Mouse (Mus musculus) forebrain, embryonic 15.5 days (tissue): Measurements from ENCODE around the gene Eme2. TPM values are rescaled to one million over a fixed set of nuclear protein-coding genes. Genes with fewer than 3 reads are reported as not detected.

Source experiments
- ATAC-seq: fragments of 200-750 bp; cut with Nextera tagmentation; replicated peaks from 2 replicates; pipeline ENCODE4 v1.8.0; 2017; ENCODE audit warnings: mild to moderate bottlenecking, moderate TSS enrichment, moderate library complexity
- H3K27ac ChIP-seq: fragments of 300-500 bp; sonication (generic); replicated peaks from 2 replicates; pipeline ENCODE4 v1.5.1; 2015; ENCODE audit warnings: mild to moderate bottlenecking, inconsistent platforms
- H3K27me3 ChIP-seq: fragments of 300-500 bp; sonication (generic); 2 replicates; pipeline ENCODE4 v1.6.1; 2015; ENCODE audit warnings: inconsistent platforms
- H3K36me3 ChIP-seq: fragments of 300-500 bp; sonication (generic); 2 replicates; pipeline ENCODE4 v1.6.1; 2015; ENCODE audit warnings: mild to moderate bottlenecking, inconsistent platforms
- H3K4me1 ChIP-seq: fragments of 300-500 bp; sonication (generic); 2 replicates; pipeline ENCODE4 v1.6.1; 2015; ENCODE audit warnings: inconsistent platforms
- H3K4me2 ChIP-seq: fragments of 300-500 bp; sonication (generic); replicated peaks from 2 replicates; pipeline ENCODE4 v1.6.1; 2015; ENCODE audit warnings: mild to moderate bottlenecking, inconsistent platforms
- H3K4me3 ChIP-seq: fragments of 300-500 bp; sonication (generic); 2 replicates; pipeline ENCODE4 v1.5.1; 2015; ENCODE audit warnings: mild to moderate bottlenecking, inconsistent platforms
- H3K9ac ChIP-seq: fragments of 300-500 bp; sonication (generic); replicated peaks from 2 replicates; pipeline ENCODE4 v1.6.1; 2015; ENCODE audit warnings: mild to moderate bottlenecking, inconsistent platforms
- H3K9me3 ChIP-seq: fragments of 300-500 bp; sonication (generic); 2 replicates; pipeline ENCODE4 v1.6.1; 2016; ENCODE audit warnings: inconsistent platforms
- WGBS: fragments of 180-500 bp; shearing (Covaris S2); methylation state at CpG from one replicate; pipeline ENCODE4 v1.1.7; 2015; ENCODE audit warnings: mixed read lengths; 5-methylcytosine and 5-hydroxymethylcytosine counted together
- polyA plus RNA-seq: library from polyadenylated mRNA; unstranded; fragments of >200 nt; fragmentation: Nextera tagmentation; extraction: Ambion mirVana; gene quantifications from 2 replicates; pipeline ENCODE4 v1.2.1, GENCODE M21; 2015

Eme2 gene
- polyA plus RNA-seq, 1 experiment from 2014 or later, result 34.6 TPM

DNA sequence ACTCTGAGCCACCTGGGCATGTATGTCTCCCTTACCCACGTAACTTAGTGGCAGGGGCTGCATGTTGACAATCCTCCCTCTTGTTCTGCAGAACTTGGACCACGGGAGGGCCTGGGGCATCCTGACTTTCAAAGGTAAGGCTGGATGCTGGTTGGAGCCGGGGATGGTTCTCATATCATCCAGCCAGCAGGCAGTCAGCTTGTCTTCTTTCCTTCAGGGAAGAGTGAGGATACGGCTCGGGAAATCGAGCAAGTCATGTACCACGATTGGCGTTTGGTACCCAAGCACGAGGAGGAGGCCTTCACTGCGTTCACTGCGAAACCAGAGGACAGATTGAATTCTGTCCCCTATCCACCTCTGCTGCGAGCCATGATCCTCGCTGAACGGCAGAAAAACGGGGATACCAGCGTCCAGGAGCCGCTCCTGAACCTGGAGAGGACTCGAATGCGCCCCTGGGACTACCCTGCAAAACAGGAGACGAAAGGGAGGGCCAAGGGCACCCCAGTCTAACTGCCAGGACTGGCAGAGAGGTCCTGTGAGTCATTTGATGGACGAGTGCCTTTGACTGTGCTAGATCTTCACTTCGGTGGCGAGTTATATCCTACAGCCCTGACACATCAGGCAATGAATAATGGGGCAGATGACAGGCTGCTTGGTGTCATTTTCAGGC is 819 bp upstream of the Eme2 start:
- Histone ChIP-seq H3K27me3 (no peaks in the 10 kb centered on the region), H3K36me3 (peaks cover 55% of the 10 kb centered on the region), H3K4me2 (peak overlapping the region; percentile 96), H3K27ac (peak overlapping the region; percentile 81), H3K4me3 (peak overlapping the region; percentile 59), H3K4me1 (peaks cover 37% of the 10 kb centered on the region), H3K9ac (peak overlapping the region; percentile 83), H3K9me3 (no peaks in the 10 kb centered on the region)
- WGBS, result 13% methylated on average over 23 of the region's 23 CpGs
- 0 out of 2 replicates have a peak, but pooled peaks have one; percentile 1 for ATAC-seq

GRCm38 (mm10) chr17:24894061-24894994 is 559 bp downstream of the Eme2 start:
- peaks cover 37% of the 10 kb centered on the region for H3K4me1 ChIP-seq
- peak overlapping the region; percentile 83 for H3K9ac ChIP-seq
- peak overlapping the region; percentile 96 for H3K4me2 ChIP-seq
- ATAC-seq, result peak; percentile 23; the same call in 1 of the 2 replicates
- H3K36me3 ChIP-seq, result peaks cover 50% of the 10 kb centered on the region
- H3K27ac ChIP-seq, result peak overlapping the region; percentile 81
- 12% methylated on average over 31 of the region's 31 CpGs for WGBS
- H3K9me3 ChIP-seq, result no peaks in the 10 kb centered on the region
- H3K4me3 ChIP-seq, result peak overlapping the region; percentile 59
- no peaks in the 10 kb centered on the region for H3K27me3 ChIP-seq

DNA sequence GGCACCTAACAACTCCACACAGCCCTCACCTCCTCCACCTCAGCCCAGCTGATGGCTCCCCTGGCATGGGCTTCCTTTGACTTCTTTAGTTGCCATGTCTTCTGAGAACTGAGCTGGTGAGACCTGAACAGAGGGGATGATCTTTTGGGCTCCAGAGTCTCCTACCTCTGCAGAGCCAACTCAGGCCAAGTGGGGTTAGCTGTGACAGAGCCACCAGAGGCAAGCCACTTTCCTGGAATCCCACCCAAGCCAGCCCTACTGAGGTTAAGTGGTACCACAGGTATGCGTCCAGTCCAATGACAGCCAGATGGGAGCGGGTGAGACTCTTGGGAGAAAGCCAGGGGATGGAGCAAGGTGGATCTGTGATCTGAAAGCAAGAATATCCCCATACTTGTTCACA is 1.6 kb downstream of the Eme2 start:
- Histone ChIP-seq H3K9ac (no peak overlapping the region), H3K4me2 (no peak overlapping the region), H3K4me3 (0 out of 2 replicates have a peak overlapping the region, but pooled peaks have one; percentile 59), H3K36me3 (peaks cover 47% of the 10 kb centered on the region), H3K27ac (no peak overlapping the region), H3K9me3 (no peaks in the 10 kb centered on the region), H3K27me3 (no peaks in the 10 kb centered on the region), H3K4me1 (peaks cover 47% of the 10 kb centered on the region)
- no peak for ATAC-seq
- WGBS, result 97% methylated on average over 2 of the region's 2 CpGs

GRCm38 (mm10) chr17:24892785-24893184 is 2.1 kb downstream of the Eme2 start:
- no peak for ATAC-seq
- H3K36me3 ChIP-seq, result peaks cover 44% of the 10 kb centered on the region
- no peaks in the 10 kb centered on the region for H3K9me3 ChIP-seq
- H3K27me3 ChIP-seq, result no peaks in the 10 kb centered on the region
- H3K27ac ChIP-seq, result no peak overlapping the region
- H3K4me1 ChIP-seq, result peaks cover 49% of the 10 kb centered on the region
- H3K4me3 ChIP-seq, result no peak overlapping the region
- 89% methylated on average over 12 of the region's 12 CpGs for WGBS
- no peak overlapping the region for H3K4me2 ChIP-seq
- no peak overlapping the region for H3K9ac ChIP-seq

- H3K36me3 ChIP-seq, result peaks cover 44% of the 10 kb centered on the region
- WGBS, result 89% methylated on average over 13 of the region's 13 CpGs
- H3K9me3 ChIP-seq, result no peaks in the 10 kb centered on the region
- no peaks in the 10 kb centered on the region for H3K27me3 ChIP-seq
- no peak overlapping the region for H3K9ac ChIP-seq
- H3K4me1 ChIP-seq, result peaks cover 44% of the 10 kb centered on the region
- H3K4me2 ChIP-seq, result no peak overlapping the region
- H3K4me3 ChIP-seq, result no peak overlapping the region
- no peak overlapping the region for H3K27ac ChIP-seq
- no peak for ATAC-seq
Measured at GRCm38 (mm10) chr17:24891321-24891720, 3.6 kb downstream of the Eme2 start.

GRCm38 (mm10) chr17:24890151-24891092 is 4.5 kb downstream of the Eme2 start:
- no peak overlapping the region for H3K27ac ChIP-seq
- H3K9ac ChIP-seq, result no peak overlapping the region
- H3K4me1 ChIP-seq, result peaks cover 40% of the 10 kb centered on the region
- no peak overlapping the region for H3K4me2 ChIP-seq
- no peak overlapping the region for H3K4me3 ChIP-seq
- ATAC-seq, result no peak
- 88% methylated on average over 19 of the region's 19 CpGs for WGBS
- H3K27me3 ChIP-seq, result no peaks in the 10 kb centered on the region
- H3K36me3 ChIP-seq, result peaks cover 44% of the 10 kb centered on the region
- no peaks in the 10 kb centered on the region for H3K9me3 ChIP-seq

DNA sequence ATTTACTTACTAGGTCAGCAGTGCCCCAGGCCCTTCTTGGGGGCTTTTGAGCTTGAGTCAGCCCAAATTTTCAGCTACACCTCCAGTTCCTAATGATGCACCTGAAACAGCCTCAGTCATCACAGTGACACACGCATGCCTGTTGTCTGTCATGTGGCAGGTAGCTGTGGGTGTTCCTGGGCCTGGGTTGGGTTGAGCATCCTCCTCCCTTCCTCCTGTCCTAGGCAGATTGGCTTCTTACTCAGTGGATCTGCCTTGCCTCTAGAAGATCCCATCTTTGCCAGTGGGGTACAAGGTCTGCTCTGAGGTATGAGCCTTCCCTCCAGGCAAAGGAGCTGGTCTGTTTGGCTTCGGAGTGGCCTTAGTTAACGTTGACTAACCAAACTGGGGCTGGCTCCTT is 6.0 kb downstream of the Eme2 start:
- Histone ChIP-seq H3K27ac (no peak overlapping the region), H3K36me3 (peaks cover 47% of the 10 kb centered on the region), H3K4me2 (no peak overlapping the region), H3K4me3 (no peak overlapping the region), H3K9ac (no peak overlapping the region), H3K27me3 (no peaks in the 10 kb centered on the region), H3K4me1 (peaks cover 36% of the 10 kb centered on the region), H3K9me3 (no peaks in the 10 kb centered on the region)
- ATAC-seq, result no peak
- WGBS, result 85% methylated on average over 3 of the region's 3 CpGs

- Histone ChIP-seq H3K4me1 (peaks cover 31% of the 10 kb centered on the region), H3K9ac (peak overlapping the region; percentile 65), H3K4me2 (peak overlapping the region; percentile 84), H3K4me3 (peak overlapping the region; percentile 58), H3K27me3 (no peaks in the 10 kb centered on the region), H3K36me3 (peaks cover 48% of the 10 kb centered on the region), H3K9me3 (no peaks in the 10 kb centered on the region), H3K27ac (0 out of 2 replicates have a peak overlapping the region, but pooled peaks have one; percentile 52)
- WGBS, result 69% methylated on average over 18 of the region's 18 CpGs
- ATAC-seq, result no peak
Measured at GRCm38 (mm10) chr17:24887291-24888080, 7.4 kb downstream of the Eme2 start.

GRCm38 (mm10) chr17:24886932-24887271 is 8.0 kb downstream of the Eme2 start:
- Histone ChIP-seq H3K4me2 (peak overlapping the region; percentile 84), H3K27me3 (no peaks in the 10 kb centered on the region), H3K27ac (peak overlapping the region; percentile 52), H3K9me3 (no peaks in the 10 kb centered on the region), H3K36me3 (peaks cover 44% of the 10 kb centered on the region), H3K9ac (peak overlapping the region; percentile 65), H3K4me1 (peaks cover 31% of the 10 kb centered on the region), H3K4me3 (peak overlapping the region; percentile 58)
- 1% methylated on average over 18 of the region's 18 CpGs for WGBS
- ATAC-seq, result peak; percentile 44

DNA sequence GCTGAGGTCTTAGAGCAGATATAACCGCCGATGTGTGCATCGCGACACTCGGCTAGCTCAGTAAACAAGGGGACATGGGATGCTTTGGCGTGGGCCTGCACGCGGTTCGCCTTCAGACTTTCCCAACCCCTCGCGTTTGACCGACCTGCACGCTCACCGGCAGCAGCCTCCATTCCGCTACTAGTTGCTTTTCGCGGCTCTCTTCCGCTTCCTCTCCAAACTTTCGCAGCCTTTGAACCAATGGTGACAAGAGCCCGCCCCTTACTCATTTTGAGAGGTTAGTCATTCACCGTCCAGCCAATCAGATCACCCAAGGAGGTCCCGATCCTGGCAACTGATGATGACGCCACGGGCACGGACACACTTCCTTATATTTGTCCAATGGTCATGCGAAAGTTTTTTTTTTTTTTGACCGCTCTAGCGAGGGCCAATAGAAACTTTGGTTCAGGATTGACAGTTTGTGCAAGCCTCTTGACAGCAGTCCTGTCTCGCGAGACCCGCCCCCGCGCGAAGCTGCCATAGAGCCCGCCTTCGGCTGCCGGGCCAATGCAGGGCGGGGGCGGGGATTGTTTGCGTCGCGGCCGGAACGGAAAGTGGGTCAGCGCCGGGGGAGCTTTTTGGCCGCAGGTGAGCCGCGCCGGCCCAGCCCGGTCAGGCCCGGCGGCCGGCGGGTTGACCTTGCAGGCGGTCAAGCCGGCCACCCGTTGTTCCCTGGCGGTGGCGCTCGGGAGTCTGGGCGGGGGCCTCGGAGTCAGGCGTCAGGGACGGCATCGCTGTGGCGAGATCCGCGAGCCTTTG is 8.6 kb downstream of the Eme2 start, which contains the start of the genes Nubp2 and Spsb3:
TSS of gene Nubp2 (minus strand) at position 216 of the 798 bp plus-strand sequence.
TSS of gene Spsb3 (plus strand) at position 510 of the 798 bp plus-strand sequence.
- ATAC-seq, result peak; percentile 99
- Histone ChIP-seq H3K27ac (peak within 1 kb of the TSS; percentile 52), H3K4me2 (peak within 1 kb of the TSS; percentile 84), H3K4me1 (peaks cover 31% of the 10 kb centered on the region), H3K4me3 (peak within 1 kb of the TSS; percentile 58), H3K36me3 (peaks cover 38% of the 10 kb centered on the region), H3K27me3 (no peaks in the 10 kb centered on the region), H3K9ac (peak within 1 kb of the TSS; percentile 65), H3K9me3 (no peaks in the 10 kb centered on the region)
- WGBS, result under 1% methylated on average over 69 of the region's 69 CpGs
